Mouse (Mus musculus): ENCODE results near the gene Aldh2. TPM values are rescaled to one million over a fixed set of nuclear protein-coding genes. Genes with fewer than 3 reads are reported as not detected.

The Aldh2 gene
- total and polyA plus RNA-seq, 2 experiments from 2014 or later: 101 to 126 TPM

- Histone ChIP-seq H3K4me1 (ENCODE audit: control insufficient read depth, insufficient read depth) (no peaks in the 10 kb centered on the region), H3K9me3 (replicated peaks; ENCODE audit: control insufficient read depth, low read length) (no peaks in the 10 kb centered on the region), H3K4me2 (ENCODE audit: low read depth, low read length) (no peak overlapping the region), H3K27me3 (ENCODE audit: control insufficient read depth, insufficient read depth, low read length) (no peaks in the 10 kb centered on the region), H3K4me3 (ENCODE audit: low read depth, low read length) (no peak overlapping the region), H3K27ac (ENCODE audit: low read depth) (no peak overlapping the region), H3K9ac (replicated peaks; ENCODE audit: low read depth, low read length) (no peak overlapping the region), H3K36me3 (replicated peaks; ENCODE audit: control insufficient read depth, insufficient read depth, low read length) (peaks cover 48% of the 10 kb centered on the region)
- no peak for DNase-seq (ENCODE audit: low spot score)
- no peak for TF ChIP-seq EP300 (IDR thresholded peaks at IDR 0.05; ENCODE audit: low read depth)
- TF ChIP-seq CTCF (IDR thresholded peaks at IDR 0.05; ENCODE audit: low read depth): no peak
- ATAC-seq (ENCODE audit: insufficient read depth, low read depth): no peak
- 66% methylated on average over 2 of the region's 2 CpGs for WGBS
These were observed 56.0 kb downstream of the Aldh2 start for GRCm38 (mm10) chr5:121537588-121537987.

GRCm38 (mm10) chr5:121536921-121537555, 56.6 kb downstream of the Aldh2 start:
- no peak for TF ChIP-seq EP300 (IDR thresholded peaks at IDR 0.05; ENCODE audit: low read depth)
- WGBS: 62% methylated on average over 7 of the region's 7 CpGs
- H3K27me3 ChIP-seq (ENCODE audit: control insufficient read depth, insufficient read depth, low read length): no peaks in the 10 kb centered on the region
- no peaks in the 10 kb centered on the region for H3K9me3 ChIP-seq (replicated peaks; ENCODE audit: control insufficient read depth, low read length)
- no peak for ATAC-seq (ENCODE audit: insufficient read depth, low read depth)
- H3K4me3 ChIP-seq (ENCODE audit: low read depth, low read length): no peak overlapping the region
- no peak overlapping the region for H3K27ac ChIP-seq (ENCODE audit: low read depth)
- no peak overlapping the region for H3K9ac ChIP-seq (replicated peaks; ENCODE audit: low read depth, low read length)
- H3K4me1 ChIP-seq (ENCODE audit: control insufficient read depth, insufficient read depth): no peaks in the 10 kb centered on the region
- DNase-seq (ENCODE audit: low spot score): no peak
- no peak overlapping the region for H3K4me2 ChIP-seq (ENCODE audit: low read depth, low read length)
- H3K36me3 ChIP-seq (replicated peaks; ENCODE audit: control insufficient read depth, insufficient read depth, low read length): peaks cover 54% of the 10 kb centered on the region

DNA sequence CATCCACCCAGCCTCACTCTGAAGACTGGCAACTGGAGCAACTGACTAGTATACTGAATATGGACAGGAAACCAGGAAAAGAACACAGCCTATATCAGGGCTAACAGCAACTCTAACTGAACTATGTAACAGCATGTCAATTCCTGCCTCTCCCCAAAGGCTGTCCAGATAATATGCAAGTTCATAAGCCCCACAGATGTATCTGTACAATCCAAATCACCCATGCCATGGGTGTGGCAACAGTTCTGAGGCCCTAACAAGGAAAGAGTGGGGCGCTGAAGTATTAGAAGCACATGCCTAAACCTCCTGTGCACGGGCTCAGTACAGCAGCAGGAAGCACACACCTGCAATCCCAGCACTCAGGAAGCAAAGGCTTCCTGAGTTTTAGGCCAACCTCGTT, 58.5 kb downstream of the Aldh2 start:
- Histone ChIP-seq H3K4me1 (ENCODE audit: control insufficient read depth, insufficient read depth) (no peaks in the 10 kb centered on the region), H3K9me3 (replicated peaks; ENCODE audit: control insufficient read depth, low read length) (no peaks in the 10 kb centered on the region), H3K4me2 (ENCODE audit: low read depth, low read length) (no peak overlapping the region), H3K27me3 (ENCODE audit: control insufficient read depth, insufficient read depth, low read length) (no peaks in the 10 kb centered on the region), H3K36me3 (replicated peaks; ENCODE audit: control insufficient read depth, insufficient read depth, low read length) (peaks cover 71% of the 10 kb centered on the region), H3K9ac (replicated peaks; ENCODE audit: low read depth, low read length) (no peak overlapping the region), H3K4me3 (ENCODE audit: low read depth, low read length) (no peak overlapping the region), H3K27ac (ENCODE audit: low read depth) (no peak overlapping the region)
- WGBS: 87% methylated on average over 3 of the region's 3 CpGs
- ATAC-seq (ENCODE audit: insufficient read depth, low read depth): no peak
- no peak for DNase-seq (ENCODE audit: low spot score)
- no peak for TF ChIP-seq EP300 (IDR thresholded peaks at IDR 0.05; ENCODE audit: low read depth)
- TF ChIP-seq CTCF (IDR thresholded peaks at IDR 0.05; ENCODE audit: low read depth): no peak

GRCm38 (mm10) chr5:121534521-121534920, 59.1 kb downstream of the Aldh2 start:
- TF ChIP-seq CTCF (IDR thresholded peaks at IDR 0.05; ENCODE audit: low read depth) (peak; percentile 20; the same call in 1 of the 2 replicates), EP300 (IDR thresholded peaks at IDR 0.05; ENCODE audit: low read depth) (no peak)
- Histone ChIP-seq H3K27me3 (ENCODE audit: control insufficient read depth, insufficient read depth, low read length) (no peaks in the 10 kb centered on the region), H3K4me3 (ENCODE audit: low read depth, low read length) (no peak overlapping the region), H3K9ac (replicated peaks; ENCODE audit: low read depth, low read length) (no peak overlapping the region), H3K9me3 (replicated peaks; ENCODE audit: control insufficient read depth, low read length) (no peaks in the 10 kb centered on the region), H3K27ac (ENCODE audit: low read depth) (no peak overlapping the region), H3K4me2 (ENCODE audit: low read depth, low read length) (no peak overlapping the region), H3K4me1 (ENCODE audit: control insufficient read depth, insufficient read depth) (no peaks in the 10 kb centered on the region), H3K36me3 (replicated peaks; ENCODE audit: control insufficient read depth, insufficient read depth, low read length) (peaks cover 77% of the 10 kb centered on the region)
- ATAC-seq (ENCODE audit: insufficient read depth, low read depth) (no peak), DNase-seq (ENCODE audit: low spot score) (no peak)
- WGBS: 97% methylated on average over 5 of the region's 5 CpGs

DNA sequence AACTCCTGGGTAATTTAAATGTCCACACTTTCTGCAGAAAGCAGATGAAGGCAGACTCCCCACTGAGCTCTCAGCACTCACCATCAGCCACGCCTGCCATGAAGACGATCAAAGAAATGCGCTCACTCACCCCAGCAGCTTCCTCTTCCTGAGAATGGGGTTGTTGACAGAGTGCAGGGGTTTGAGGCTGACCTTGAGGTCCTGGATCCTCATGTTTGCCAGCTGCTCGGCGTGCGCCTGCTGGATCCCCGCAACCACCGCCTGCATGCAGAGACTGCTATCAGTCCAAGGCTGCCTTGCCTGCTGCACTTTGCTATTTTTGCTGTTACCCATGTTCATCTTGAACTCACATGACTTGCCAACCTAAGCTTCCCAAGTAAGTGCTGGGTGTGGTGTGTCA, 66.7 kb downstream of the Aldh2 start:
- TF ChIP-seq CTCF (IDR thresholded peaks at IDR 0.05; ENCODE audit: low read depth) (no peak), EP300 (IDR thresholded peaks at IDR 0.05; ENCODE audit: low read depth) (no peak)
- Histone ChIP-seq H3K4me3 (ENCODE audit: low read depth, low read length) (no peak overlapping the region), H3K9ac (replicated peaks; ENCODE audit: low read depth, low read length) (no peak overlapping the region), H3K9me3 (replicated peaks; ENCODE audit: control insufficient read depth, low read length) (no peaks in the 10 kb centered on the region), H3K27ac (ENCODE audit: low read depth) (no peak overlapping the region), H3K4me2 (ENCODE audit: low read depth, low read length) (no peak overlapping the region), H3K36me3 (replicated peaks; ENCODE audit: control insufficient read depth, insufficient read depth, low read length) (peaks cover 84% of the 10 kb centered on the region), H3K4me1 (ENCODE audit: control insufficient read depth, insufficient read depth) (no peaks in the 10 kb centered on the region), H3K27me3 (ENCODE audit: control insufficient read depth, insufficient read depth, low read length) (no peaks in the 10 kb centered on the region)
- no peak for ATAC-seq (ENCODE audit: insufficient read depth, low read depth)
- 56% methylated on average over 8 of the region's 8 CpGs for WGBS
- DNase-seq (ENCODE audit: low spot score): no peak

GRCm38 (mm10) chr5:121526526-121526925, 67.1 kb downstream of the Aldh2 start:
- H3K4me3 ChIP-seq (ENCODE audit: low read depth, low read length): no peak overlapping the region
- peaks cover 84% of the 10 kb centered on the region for H3K36me3 ChIP-seq (replicated peaks; ENCODE audit: control insufficient read depth, insufficient read depth, low read length)
- no peak overlapping the region for H3K9ac ChIP-seq (replicated peaks; ENCODE audit: low read depth, low read length)
- no peaks in the 10 kb centered on the region for H3K4me1 ChIP-seq (ENCODE audit: control insufficient read depth, insufficient read depth)
- H3K27ac ChIP-seq (ENCODE audit: low read depth): no peak overlapping the region
- no peaks in the 10 kb centered on the region for H3K9me3 ChIP-seq (replicated peaks; ENCODE audit: control insufficient read depth, low read length)
- no peak for TF ChIP-seq CTCF (IDR thresholded peaks at IDR 0.05; ENCODE audit: low read depth)
- no peak for TF ChIP-seq EP300 (IDR thresholded peaks at IDR 0.05; ENCODE audit: low read depth)
- H3K27me3 ChIP-seq (ENCODE audit: control insufficient read depth, insufficient read depth, low read length): no peaks in the 10 kb centered on the region
- no peak for DNase-seq (ENCODE audit: low spot score)
- WGBS: 82% methylated on average over 7 of the region's 7 CpGs
- no peak overlapping the region for H3K4me2 ChIP-seq (ENCODE audit: low read depth, low read length)
- no peak for ATAC-seq (ENCODE audit: insufficient read depth, low read depth)

Measured in heart, postnatal 0 days (tissue).